Mouse (Mus musculus): ENCODE measurements at regions not wholly inside any gene's neighbourhood (a gene's known extent, or its start where the extent isn't known, plus 50 kb on each side); places are given as distances from the start of the nearest gene placed in this dataset.

DNA sequence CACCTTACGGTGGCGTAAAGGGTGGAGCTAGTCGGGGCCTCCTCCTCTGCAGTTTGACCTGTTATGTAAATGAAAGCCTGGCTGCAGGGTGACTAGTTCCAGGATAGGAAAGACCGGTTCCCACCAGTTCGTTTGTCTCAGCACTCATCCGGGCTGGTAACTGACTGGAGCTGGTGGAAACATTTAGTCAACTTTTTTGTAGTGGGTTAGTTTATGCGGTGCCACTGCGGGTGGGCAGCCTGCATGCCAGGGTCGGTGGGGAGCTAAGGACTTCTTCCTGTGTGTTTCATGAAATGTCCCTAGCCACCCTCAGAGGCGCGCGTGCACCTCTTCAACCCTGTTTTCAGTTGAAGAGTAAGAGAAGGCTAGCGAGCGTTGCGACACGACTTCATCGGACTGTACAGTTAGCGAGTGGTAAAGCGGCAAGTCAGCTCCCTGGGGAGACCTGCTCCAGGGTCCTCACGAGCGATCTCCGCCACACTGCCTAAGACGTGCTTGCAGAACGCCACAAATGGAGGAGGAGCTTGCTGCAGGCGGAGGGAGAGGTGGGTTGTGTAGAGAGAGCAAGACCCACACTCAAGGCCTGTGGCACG, 76.5 kb upstream of the Gadd45a start:
- TF ChIP-seq EP300 (IDR thresholded peaks at IDR 0.05; ENCODE audit: low read depth), result no peak
- TF ChIP-seq CTCF (IDR thresholded peaks at IDR 0.05; ENCODE audit: low read depth), result no peak
- H3K9ac ChIP-seq (replicated peaks; ENCODE audit: low read depth, low read length), result peak overlapping the region; percentile 9; the same call in 1 of the 2 replicates

GRCm38 (mm10) chr6:67113261-67113660, 76.0 kb upstream of the Gadd45a start:
- no peak for TF ChIP-seq EP300 (IDR thresholded peaks at IDR 0.05; ENCODE audit: low read depth)
- no peak for TF ChIP-seq CTCF (IDR thresholded peaks at IDR 0.05; ENCODE audit: low read depth)
- no peak for DNase-seq (ENCODE audit: low spot score)
- Histone ChIP-seq H3K4me2 (ENCODE audit: low read depth, low read length) (peak overlapping the region; percentile 62; the same call in 1 of the 2 replicates), H3K27me3 (ENCODE audit: control insufficient read depth, insufficient read depth, low read length) (no peaks in the 10 kb centered on the region), H3K4me1 (ENCODE audit: control insufficient read depth, insufficient read depth) (no peaks in the 10 kb centered on the region), H3K36me3 (replicated peaks; ENCODE audit: control insufficient read depth, insufficient read depth, low read length) (no peaks in the 10 kb centered on the region), H3K4me3 (ENCODE audit: low read depth, low read length) (peak overlapping the region; percentile 29; the same call in 1 of the 2 replicates), H3K9me3 (replicated peaks; ENCODE audit: control insufficient read depth, low read length) (no peaks in the 10 kb centered on the region), H3K27ac (ENCODE audit: low read depth) (no peak overlapping the region), H3K9ac (replicated peaks; ENCODE audit: low read depth, low read length) (no peak overlapping the region)
- 66% methylated on average over 4 of the region's 4 CpGs for WGBS
- no peak for ATAC-seq (ENCODE audit: insufficient read depth, low read depth)

More for the DNA sequence above, 76.5 kb upstream of the Gadd45a start:
- no peaks in the 10 kb centered on the region for H3K4me1 ChIP-seq (ENCODE audit: control insufficient read depth, insufficient read depth)
- no peak overlapping the region for H3K27ac ChIP-seq (ENCODE audit: low read depth)
- no peaks in the 10 kb centered on the region for H3K27me3 ChIP-seq (ENCODE audit: control insufficient read depth, insufficient read depth, low read length)
- DNase-seq (ENCODE audit: low spot score) (peak; percentile 13), ATAC-seq (ENCODE audit: insufficient read depth, low read depth) (peak; percentile 33; the same call in 1 of the 2 replicates)
- H3K4me2 ChIP-seq (ENCODE audit: low read depth, low read length), result peak overlapping the region; percentile 62
- 12% methylated on average over 26 of the region's 26 CpGs for WGBS
- no peaks in the 10 kb centered on the region for H3K9me3 ChIP-seq (replicated peaks; ENCODE audit: control insufficient read depth, low read length)
- H3K4me3 ChIP-seq (ENCODE audit: low read depth, low read length), result peak overlapping the region; percentile 29
- H3K36me3 ChIP-seq (replicated peaks; ENCODE audit: control insufficient read depth, insufficient read depth, low read length), result no peaks in the 10 kb centered on the region

GRCm38 (mm10) chr6:67112311-67112710, 75.1 kb upstream of the Gadd45a start:
- TF ChIP-seq EP300 (IDR thresholded peaks at IDR 0.05; ENCODE audit: low read depth) (no peak), CTCF (IDR thresholded peaks at IDR 0.05; ENCODE audit: low read depth) (no peak)
- Histone ChIP-seq H3K4me1 (ENCODE audit: control insufficient read depth, insufficient read depth) (no peaks in the 10 kb centered on the region), H3K27ac (ENCODE audit: low read depth) (no peak overlapping the region), H3K36me3 (replicated peaks; ENCODE audit: control insufficient read depth, insufficient read depth, low read length) (no peaks in the 10 kb centered on the region), H3K9ac (replicated peaks; ENCODE audit: low read depth, low read length) (no peak overlapping the region), H3K4me3 (ENCODE audit: low read depth, low read length) (no peak overlapping the region), H3K4me2 (ENCODE audit: low read depth, low read length) (no peak overlapping the region), H3K27me3 (ENCODE audit: control insufficient read depth, insufficient read depth, low read length) (no peaks in the 10 kb centered on the region), H3K9me3 (replicated peaks; ENCODE audit: control insufficient read depth, low read length) (no peaks in the 10 kb centered on the region)
- WGBS, result 68% methylated on average over 6 of the region's 6 CpGs
- DNase-seq (ENCODE audit: low spot score) (no peak), ATAC-seq (ENCODE audit: insufficient read depth, low read depth) (no peak)

GRCm38 (mm10) chr6:67111581-67111980, 74.3 kb upstream of the Gadd45a start:
- Histone ChIP-seq H3K9me3 (replicated peaks; ENCODE audit: control insufficient read depth, low read length) (no peaks in the 10 kb centered on the region), H3K27me3 (ENCODE audit: control insufficient read depth, insufficient read depth, low read length) (no peaks in the 10 kb centered on the region), H3K4me2 (ENCODE audit: low read depth, low read length) (no peak overlapping the region), H3K4me3 (ENCODE audit: low read depth, low read length) (no peak overlapping the region), H3K4me1 (ENCODE audit: control insufficient read depth, insufficient read depth) (no peaks in the 10 kb centered on the region), H3K36me3 (replicated peaks; ENCODE audit: control insufficient read depth, insufficient read depth, low read length) (no peaks in the 10 kb centered on the region), H3K27ac (ENCODE audit: low read depth) (no peak overlapping the region), H3K9ac (replicated peaks; ENCODE audit: low read depth, low read length) (no peak overlapping the region)
- TF ChIP-seq EP300 (IDR thresholded peaks at IDR 0.05; ENCODE audit: low read depth) (no peak), CTCF (IDR thresholded peaks at IDR 0.05; ENCODE audit: low read depth) (no peak)
- DNase-seq (ENCODE audit: low spot score), result no peak
- 47% methylated on average over 2 of the region's 2 CpGs for WGBS
- ATAC-seq (ENCODE audit: insufficient read depth, low read depth), result no peak

GRCm38 (mm10) chr6:67110391-67110790, 73.1 kb upstream of the Gadd45a start:
- TF ChIP-seq CTCF (IDR thresholded peaks at IDR 0.05; ENCODE audit: low read depth) (no peak), EP300 (IDR thresholded peaks at IDR 0.05; ENCODE audit: low read depth) (no peak)
- no peak for ATAC-seq (ENCODE audit: insufficient read depth, low read depth)
- DNase-seq (ENCODE audit: low spot score), result no peak
- no peak overlapping the region for H3K9ac ChIP-seq (replicated peaks; ENCODE audit: low read depth, low read length)
- WGBS, result 72% methylated on average over 1 of the region's 1 CpGs
- H3K4me1 ChIP-seq (ENCODE audit: control insufficient read depth, insufficient read depth), result no peaks in the 10 kb centered on the region
- H3K9me3 ChIP-seq (replicated peaks; ENCODE audit: control insufficient read depth, low read length), result no peaks in the 10 kb centered on the region
- H3K4me3 ChIP-seq (ENCODE audit: low read depth, low read length), result no peak overlapping the region
- no peak overlapping the region for H3K27ac ChIP-seq (ENCODE audit: low read depth)
- no peaks in the 10 kb centered on the region for H3K36me3 ChIP-seq (replicated peaks; ENCODE audit: control insufficient read depth, insufficient read depth, low read length)
- no peak overlapping the region for H3K4me2 ChIP-seq (ENCODE audit: low read depth, low read length)
- no peaks in the 10 kb centered on the region for H3K27me3 ChIP-seq (ENCODE audit: control insufficient read depth, insufficient read depth, low read length)

- Histone ChIP-seq H3K27me3 (ENCODE audit: control insufficient read depth, insufficient read depth, low read length) (no peaks in the 10 kb centered on the region), H3K9ac (replicated peaks; ENCODE audit: low read depth, low read length) (no peak overlapping the region), H3K27ac (ENCODE audit: low read depth) (no peak overlapping the region), H3K4me1 (ENCODE audit: control insufficient read depth, insufficient read depth) (no peaks in the 10 kb centered on the region), H3K9me3 (replicated peaks; ENCODE audit: control insufficient read depth, low read length) (no peaks in the 10 kb centered on the region), H3K36me3 (replicated peaks; ENCODE audit: control insufficient read depth, insufficient read depth, low read length) (no peaks in the 10 kb centered on the region), H3K4me2 (ENCODE audit: low read depth, low read length) (no peak overlapping the region), H3K4me3 (ENCODE audit: low read depth, low read length) (no peak overlapping the region)
- 60% methylated on average over 4 of the region's 4 CpGs for WGBS
- ATAC-seq (ENCODE audit: insufficient read depth, low read depth), result no peak
- TF ChIP-seq EP300 (IDR thresholded peaks at IDR 0.05; ENCODE audit: low read depth) (no peak), CTCF (IDR thresholded peaks at IDR 0.05; ENCODE audit: low read depth) (no peak)
- no peak for DNase-seq (ENCODE audit: low spot score)
Measured at GRCm38 (mm10) chr6:67109774-67110173, 72.5 kb upstream of the Gadd45a start.

Measured in heart, postnatal 0 days (tissue).